Mouse (Mus musculus) hematopoietic stem cell, adult 5-6 weeks (primary cell): ENCODE measurements at regions not wholly inside any gene's neighbourhood (a gene's known extent, or its start where the extent isn't known, plus 50 kb on each side); places are given as distances from the start of the nearest gene placed in this dataset.

ENCODE experiments used
- ATAC-seq, 2 experiments: fragments of 125-278 bp in 1 of 2; replicated peaks in 1 of 2; 2 replicates each; pipeline ENCODE4 v1.8.0; 2016 to 2017; ENCODE audit warnings: inconsistent platforms in 2 of 2, mild to moderate bottlenecking in 2 of 2, moderate number of reproducible peaks in 2 of 2, low read depth in 1 of 2, moderate TSS enrichment in 1 of 2; ENCODE audit not compliant: low FRiP score in 2 of 2, poor library complexity in 2 of 2, severe bottlenecking in 2 of 2, insufficient read depth in 1 of 2, low TSS enrichment in 1 of 2

DNA sequence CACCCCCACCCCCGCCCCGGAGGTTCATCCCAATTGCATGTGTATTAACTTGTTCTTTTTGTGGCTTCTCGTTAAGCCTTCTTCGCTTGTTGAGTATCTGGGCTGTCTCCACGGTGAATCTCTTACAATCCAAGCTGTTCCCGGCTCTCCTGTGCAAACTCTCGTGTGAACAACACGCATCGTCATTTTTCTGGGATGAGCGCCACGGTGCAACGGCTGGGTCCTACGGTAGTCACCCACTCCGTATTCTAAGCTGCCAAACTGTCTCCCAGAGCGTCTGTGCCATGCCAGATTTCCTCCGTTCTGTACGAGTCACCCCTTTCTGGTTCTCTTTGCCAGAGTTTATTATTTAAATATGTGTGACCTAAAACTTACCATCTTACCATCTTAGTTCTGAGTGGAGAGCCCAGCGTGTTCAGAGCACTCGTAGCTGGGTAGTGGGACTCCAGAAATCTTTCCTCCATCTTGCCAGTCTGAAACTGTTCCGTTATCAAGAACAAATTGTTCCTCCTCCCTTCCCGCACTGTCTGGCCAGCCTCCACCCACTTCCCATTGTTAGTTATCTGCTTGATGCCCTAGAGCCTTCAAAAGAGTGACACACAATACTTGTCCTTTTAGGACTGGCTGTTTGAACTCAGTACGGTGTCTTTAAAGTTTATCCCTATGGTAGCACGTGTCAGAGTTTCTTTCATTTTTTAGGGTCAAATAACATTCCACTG, 87.9 kb upstream of the Trpm1 start:
- ATAC-seq: no peak

DNA sequence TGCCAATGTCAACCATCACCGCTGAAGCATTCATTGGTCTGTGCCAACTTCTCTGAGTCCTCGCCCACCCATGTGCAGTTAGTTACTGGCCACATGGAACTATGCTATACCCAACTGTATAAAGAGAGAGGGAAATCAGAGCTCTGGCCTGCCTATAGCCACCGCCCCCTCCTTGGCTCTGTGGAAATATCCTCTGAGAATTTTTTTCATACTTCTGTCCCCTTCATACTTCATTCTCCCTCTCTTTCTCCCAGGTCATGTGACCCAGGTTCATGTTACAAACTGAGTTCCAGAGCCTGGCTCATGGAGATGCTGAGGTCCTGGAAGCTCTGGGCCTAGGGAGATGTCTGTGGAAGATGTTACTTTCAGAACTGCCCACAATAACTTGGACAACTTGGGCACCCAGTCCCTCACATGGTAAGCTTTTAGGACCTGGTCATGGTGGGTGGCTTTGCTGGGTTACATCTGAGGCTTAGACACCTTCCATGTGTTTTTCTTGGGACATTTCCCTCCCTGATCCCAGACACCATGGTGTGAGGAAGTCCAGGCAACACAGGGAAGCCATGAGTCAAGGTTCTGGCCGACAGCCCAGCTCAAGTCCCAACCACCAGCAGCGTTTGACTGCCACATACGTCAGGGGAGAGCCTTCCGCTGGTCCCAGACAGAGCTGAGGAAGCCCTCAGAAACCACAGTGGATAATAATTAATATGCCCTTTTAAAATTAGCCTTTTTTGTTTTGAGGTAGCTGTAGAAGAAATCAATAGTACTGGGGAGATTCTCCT, 89.0 kb upstream of the Trpm1 start:
- ATAC-seq: peak; percentile 79 to 83

DNA sequence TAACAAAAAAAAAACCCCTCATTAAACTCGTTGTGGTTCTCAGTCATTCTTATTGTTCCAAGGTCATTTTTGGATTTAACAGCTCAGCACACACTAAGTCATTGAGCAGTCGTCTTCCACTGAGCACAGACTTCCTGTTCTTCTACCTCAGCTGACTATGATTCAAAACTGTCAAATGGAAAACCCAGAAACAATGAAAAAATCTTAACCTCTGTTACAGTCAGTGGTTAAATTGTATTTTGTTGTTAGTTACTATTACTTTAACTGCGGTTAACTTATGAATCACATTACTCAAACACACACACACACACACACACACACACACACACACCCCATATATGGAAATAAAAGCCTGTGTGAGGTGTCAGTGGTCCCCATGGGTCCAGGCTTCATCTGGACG, 92.5 kb upstream of the Trpm1 start:
- ATAC-seq: peak; percentile 22 to 33; a peak in 3 of 4 replicates

DNA sequence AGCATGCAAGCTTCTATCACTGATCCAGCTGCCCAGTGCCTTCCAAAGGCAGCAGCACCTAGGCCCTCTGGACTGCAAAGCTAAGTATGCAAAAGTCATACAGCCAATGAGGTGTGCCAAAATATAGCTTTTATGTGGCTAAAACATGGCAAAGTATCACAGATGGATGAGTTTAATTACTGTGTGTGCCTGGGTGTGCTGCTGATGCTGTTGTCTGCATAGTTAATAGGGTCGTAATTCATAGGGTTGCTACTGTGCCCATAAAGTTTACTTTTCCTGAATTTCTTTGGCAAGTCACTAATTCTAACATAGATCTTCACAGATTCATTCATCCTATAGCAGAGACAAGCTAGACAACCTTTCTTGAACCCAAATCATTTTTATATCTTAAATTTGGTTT, 93.1 kb upstream of the Trpm1 start:
- ATAC-seq: no peak

DNA sequence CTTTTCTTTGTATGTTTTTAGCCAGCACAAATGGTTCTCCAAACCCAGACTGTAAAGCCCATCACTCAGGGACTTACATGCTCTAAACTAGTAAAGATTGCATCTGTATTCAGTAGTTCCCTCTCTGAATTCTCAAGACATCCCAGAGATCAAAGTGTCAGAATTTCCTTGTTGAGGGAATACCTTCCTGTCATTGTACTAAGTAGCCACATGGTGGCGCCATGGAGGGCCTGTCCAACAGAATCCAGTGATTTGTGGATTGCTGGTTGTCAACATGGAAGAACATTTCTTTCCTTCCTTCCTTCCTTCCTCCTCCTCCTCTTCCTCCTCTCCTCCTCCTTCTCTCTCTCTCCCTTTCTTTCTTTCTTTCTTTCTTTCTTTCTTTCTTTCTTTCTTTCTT, 93.6 kb upstream of the Trpm1 start:
- ATAC-seq: no peak

DNA sequence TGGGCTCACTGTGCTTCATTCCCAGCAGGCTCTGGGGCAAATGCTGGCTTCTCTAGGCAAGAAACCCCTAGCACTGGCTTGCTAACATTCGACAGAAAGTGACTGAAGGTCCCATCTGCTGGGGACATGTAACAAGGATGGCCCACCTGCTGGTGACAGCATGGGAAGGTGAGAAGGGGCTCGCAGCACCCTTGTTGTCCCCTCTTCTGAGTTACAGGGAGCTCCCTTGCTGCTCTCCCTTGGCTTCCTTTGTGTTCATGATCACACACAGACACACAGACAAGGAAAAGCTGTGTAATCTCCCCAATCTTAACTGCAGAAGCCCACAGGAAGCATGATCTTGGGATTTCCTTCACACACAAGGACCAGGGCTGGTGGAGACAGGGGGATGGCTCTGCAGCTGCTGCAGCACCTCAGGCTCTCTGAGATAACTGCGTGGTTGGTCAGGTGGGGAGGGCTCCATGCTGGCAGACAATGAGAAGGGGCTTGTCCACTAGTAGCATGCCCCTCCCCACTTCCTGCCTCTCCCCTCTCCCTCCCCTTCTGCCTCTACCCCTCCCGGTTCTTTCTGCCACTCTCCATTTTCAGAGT, 95.3 kb upstream of the Trpm1 start:
- no peak for ATAC-seq

DNA sequence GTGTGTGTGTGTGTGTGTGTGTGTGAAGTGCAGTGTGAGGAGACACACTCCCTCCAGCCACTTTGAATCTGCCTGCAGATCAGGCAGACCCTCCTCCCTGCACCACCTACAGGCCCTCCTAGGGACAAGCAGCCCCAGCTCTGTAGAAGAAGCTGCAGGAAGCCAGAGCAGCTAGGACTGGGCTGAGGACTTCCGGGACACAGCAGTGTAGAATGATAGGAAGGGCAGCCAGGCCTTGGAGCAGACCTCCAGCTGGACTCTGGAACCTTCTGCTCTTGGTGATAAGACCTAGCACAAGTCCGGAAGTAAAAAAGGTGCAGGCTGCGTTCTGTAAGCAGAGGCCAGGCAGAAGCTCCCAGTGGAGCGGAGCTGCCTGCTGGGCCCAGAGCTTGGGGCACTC, 95.8 kb upstream of the Trpm1 start:
- ATAC-seq: peak; percentile 86 to 94

DNA sequence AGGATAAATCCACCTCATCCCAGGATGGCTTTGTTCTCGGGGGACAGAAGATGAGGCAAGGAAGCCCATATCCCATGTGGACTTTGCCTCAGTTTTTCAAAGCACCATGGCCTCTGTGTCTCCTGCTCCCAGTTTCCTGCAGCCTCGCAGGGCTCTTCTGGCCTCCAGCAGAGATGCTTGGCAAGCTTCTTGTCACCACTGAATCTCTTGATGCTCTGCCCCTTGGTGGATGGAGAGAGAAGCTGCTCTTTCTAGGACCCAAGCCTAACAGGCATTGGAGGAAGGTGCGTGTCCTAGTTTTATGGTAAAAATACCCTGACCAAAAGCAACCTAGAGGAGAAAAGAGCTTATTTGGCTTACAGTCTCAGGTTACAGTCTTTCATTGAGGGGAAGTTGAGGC, 97.1 kb upstream of the Trpm1 start:
- ATAC-seq: no peak

DNA sequence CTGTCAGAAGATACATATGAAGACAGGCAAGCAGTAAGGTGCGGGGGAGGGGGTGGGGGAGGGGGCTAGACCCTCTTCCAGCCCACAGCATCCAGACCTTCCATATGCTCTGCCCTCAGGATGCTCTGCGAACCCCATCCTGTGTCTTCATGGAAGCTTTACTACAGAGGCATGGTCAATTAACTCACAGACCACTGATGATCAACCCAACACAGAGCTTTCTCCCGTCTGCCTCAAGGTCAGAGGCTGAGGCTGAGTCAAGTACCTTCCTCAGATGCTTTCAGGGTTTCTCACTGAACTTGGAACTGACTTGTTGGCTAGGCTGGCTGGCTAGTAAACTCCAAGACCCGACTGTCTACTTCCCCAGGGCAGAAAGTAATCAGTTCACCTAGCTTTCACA, 98.6 kb upstream of the Trpm1 start:
- no peak for ATAC-seq

DNA sequence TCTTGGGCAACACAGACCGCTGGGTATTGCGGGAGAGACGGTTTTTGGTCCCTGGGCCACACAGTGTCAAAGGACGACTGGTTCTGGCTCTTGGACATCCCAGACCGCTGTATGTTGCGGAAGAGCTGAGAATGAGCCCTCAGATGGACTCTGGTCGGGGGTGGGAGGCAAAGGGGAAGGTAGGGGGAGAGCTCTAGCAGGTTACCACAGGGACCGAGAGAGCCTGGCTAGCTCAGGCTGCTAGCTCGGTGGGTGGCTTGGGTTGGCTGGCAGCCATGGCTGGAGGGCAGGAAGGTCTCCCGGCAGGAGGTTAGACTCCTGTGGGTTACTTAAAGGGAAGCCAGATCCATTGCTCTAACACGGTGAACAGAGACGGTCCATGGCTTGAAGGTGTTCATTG, 99.9 kb upstream of the Trpm1 start:
- ATAC-seq: no peak

DNA sequence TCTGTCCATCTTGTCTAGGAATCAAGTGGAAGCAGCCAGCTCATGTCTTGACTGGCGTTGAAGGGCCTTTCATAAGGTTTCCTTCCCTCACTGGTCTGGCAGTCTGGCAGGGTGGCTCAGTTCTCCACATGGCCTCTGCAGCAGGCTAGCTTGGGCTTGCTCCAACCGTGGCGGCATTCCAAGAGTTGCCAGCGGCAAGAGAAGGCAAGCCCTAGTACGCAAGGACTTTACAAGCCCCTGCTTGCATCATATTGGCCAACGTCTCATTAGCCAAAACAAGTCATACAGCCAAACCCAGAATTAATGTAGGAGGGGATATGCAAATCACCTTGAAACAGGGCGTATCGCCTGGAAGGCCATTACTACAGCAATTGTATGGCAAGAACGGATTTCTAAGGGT, 101.2 kb upstream of the Trpm1 start:
- ATAC-seq: no peak

DNA sequence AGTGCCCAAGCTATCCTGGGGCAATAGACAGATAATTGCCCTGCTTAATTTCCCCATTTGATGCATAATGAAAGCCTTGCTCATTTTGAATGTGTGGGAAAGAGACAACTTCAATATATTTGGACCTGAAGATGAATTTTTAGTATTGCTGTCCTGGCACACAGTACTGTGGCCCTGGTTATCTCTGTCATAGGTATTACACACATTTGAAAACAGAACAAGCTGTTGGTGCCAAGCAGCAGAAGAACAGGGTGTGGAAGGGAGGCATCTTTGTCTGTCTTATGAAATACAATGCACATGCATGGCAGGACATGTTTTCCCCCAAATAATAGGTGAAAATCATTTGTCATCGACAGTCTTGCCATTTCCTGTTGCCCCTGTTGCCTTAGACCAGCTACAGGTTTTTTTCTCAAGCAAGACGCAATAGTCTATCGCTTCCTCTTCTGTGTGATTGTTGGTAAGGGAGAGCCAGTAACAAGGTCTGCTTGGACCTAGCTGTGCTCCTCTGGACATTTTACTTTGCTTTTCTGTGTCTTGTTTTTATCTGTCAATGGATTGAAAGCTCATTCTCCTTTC, 102.7 kb upstream of the Trpm1 start:
- ATAC-seq: peak in 1 of 2 experiments; percentile 11; a peak in 1 of 4 replicates

DNA sequence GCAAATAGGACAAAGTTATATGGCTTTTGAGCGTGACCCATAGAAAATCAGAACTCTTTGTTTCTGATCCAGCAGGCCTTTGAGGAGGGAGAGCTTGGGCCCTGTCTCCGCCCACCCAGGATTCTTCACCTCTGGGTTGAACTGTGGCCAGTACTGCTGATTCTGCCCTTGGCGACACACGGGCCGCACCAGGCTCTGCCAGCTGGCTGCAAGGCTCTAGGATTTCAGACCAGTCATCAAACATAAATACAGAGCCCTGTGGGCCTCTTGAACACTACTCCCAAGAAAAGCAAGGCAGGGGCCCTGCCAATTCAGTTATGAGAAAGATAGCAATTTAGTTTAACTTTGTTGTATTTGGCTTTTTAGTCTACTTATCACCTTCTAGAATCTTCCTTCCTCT, 103.4 kb upstream of the Trpm1 start:
- ATAC-seq: no peak

DNA sequence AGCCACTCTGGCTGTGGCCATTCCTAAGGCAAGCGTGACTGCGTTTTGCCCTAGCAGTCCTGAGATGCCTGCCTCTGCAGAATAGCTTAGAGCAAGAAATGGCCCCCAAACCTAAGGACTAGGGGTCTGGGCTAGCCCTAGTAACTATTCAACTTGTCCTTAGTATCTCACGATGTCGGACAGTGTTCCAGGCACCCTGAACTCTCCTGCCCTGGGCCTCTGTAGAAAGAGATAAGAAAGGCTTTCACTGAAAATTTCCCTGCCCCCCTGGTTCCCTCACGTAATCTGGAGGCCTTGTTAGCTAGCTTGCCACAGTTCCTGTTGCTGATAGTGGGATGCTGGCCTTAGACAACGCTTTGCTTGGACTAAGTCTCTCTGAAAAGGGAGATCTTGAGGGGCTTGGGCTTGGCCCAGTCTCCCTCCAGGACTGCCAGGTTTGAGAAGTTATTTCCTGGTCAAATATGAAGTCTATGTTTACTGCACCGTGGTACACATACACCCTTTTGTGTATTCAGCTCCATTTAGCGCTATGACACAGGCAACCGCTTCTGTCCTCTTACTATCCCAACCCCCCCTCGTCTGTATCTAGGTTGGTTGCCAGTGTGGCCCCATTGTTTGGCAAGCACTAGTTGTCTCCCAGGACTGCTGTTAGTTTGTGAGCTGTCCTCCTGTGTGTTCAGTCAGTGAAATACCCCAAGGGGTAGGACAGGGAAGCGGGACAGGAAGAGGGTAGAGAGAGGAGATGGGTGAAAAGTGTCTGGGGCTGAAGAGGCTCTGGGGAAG, 104.3 kb upstream of the Trpm1 start:
- peak; percentile 7 to 16; a peak in 3 of 4 replicates for ATAC-seq

DNA sequence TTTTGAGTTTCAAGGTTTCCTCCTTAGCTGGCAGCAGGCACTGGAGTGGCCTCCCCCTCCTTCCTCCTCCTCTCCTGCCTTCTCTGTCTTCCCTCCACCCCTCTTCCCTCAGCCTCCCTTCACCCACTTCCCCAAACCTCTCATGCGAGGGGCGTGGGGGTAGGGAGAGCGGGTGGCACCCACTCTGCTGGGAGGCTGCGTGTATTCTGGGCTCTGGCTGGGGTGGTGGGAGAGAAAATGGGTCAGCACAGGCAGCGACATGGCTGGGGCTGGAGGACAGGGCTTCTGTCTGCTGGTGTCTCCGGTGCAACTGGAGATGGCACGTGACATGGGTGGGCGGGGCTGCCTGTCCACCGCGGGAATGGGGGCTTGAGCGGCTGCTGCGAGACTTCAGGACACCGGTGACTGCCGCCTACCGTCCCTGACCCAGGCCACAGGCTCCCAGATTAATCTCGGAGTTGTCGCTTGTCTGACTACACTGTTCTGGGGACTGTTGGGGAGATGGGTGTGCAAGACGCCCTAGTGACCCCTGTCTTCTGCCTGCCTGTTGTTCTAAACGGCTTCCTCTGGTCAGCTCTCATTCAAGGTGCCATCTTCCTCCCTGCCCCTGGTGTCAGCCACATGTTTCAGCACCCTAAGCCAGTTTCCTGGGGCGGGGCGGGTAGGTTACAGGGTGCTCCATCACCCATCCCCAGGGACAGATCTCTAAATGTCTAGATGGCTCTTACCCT, 105.0 kb upstream of the Trpm1 start:
- peak; percentile 74 to 82 for ATAC-seq

DNA sequence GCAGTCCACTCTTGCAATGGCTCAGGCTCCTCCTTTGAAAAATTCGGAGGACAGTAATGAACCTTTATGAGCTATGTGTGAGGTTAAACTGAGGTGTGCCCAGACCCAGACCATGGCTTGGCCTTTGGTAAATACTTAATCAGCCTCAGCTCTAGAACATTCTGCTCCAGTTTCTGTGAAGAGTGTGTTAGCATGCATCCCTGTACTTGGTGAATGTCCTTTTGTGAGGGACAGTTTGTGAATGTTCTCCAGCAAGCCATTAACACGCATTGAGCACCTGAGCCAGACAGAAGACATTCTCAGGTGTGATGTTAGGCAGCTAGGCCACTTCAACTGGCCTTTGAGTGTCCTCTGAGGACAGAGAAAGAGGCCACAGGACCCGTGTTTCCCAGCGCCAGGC, 105.8 kb upstream of the Trpm1 start:
- ATAC-seq: no peak

DNA sequence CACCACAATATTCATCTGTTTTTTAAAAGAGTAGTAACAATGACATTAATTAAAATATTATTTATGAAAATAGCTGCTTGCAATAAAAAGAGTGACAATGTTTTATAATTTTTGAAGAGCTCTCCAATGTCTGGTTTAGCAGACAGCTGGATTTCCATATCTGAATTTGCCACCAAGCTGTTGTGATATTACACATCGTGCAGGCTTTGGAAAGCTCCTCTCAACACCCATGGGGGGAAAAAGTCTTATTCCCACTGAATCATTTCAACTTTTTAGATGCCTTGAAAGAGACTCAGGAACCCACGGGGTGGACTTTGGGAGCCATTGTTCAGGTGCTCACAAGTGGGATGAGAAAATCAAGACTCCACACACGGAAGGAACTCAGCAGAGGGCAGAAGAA, 106.6 kb upstream of the Klf13 start:
- no peak for ATAC-seq
